Mouse (Mus musculus): ENCODE data around the gene Nudt9.

GRCm38 (mm10) chr5:104076361-104076760, 30.3 kb downstream of the Nudt9 start:
- no peak for TF ChIP-seq POLR2A (IDR thresholded peaks at IDR 0.05; ENCODE audit: low read depth, low read length)
- no peak for TF ChIP-seq CTCF (IDR thresholded peaks at IDR 0.05; ENCODE audit: extremely low read depth, insufficient read length, insufficient replicate concordance, low read depth, low read length)
